In the genomic region with DNA sequence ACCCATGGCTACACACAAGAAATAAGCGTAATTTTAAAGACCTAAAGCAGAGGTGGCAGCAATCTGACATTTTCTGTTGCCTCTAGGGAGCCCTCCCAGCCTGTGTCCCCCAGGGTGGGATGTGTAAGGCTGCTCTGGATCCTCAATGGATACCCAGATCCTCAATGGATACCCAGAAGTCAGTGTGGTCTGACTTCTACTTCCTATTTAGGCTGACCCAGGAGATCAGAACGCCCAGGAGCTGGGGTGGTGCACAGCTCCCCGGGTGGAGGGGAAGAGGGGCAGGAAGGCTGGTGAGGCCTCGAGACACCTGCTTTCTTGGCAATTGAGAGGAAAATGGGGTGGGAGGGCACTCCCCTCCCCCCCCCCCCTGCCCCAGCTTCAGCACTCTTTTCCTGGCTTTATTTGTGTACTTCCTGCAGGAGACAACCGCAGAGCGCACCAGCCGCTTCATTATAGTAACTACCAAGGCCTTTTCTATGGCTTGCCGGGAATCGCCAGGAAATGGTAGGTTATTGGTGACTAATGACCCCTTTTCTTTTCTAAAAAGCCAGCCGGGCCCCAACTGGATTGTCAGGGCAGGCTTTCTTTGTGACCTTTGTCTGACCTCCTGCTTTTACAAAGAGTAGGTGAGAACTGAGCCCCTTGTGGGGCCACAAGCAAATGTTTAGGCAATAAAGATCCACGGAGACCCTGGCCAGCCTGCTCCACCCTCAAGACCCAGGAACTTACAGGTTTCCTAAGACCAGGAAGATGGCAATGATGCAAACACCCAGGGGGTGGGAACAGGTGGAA, we compare ENCODE assay signal across 22 mouse cellular contexts. TPM values are rescaled to one million over a fixed set of nuclear protein-coding genes. Genes with fewer than 3 reads are reported as not detected.
DNase-seq lines count a peak whose midpoint lies in the region; ATAC-seq and TF ChIP-seq lines count a peak whose summit lies in the region.
"Had no signal": no experiment of that assay in that cellular context is flagged by ENCODE, and none has a peak within 500 bp of the region (broad histone marks: within the 10 kb centered on the region; RNA-seq: fewer than 3 reads in every experiment).

No protein-coding gene starts in this region.

- WGBS in forebrain, embryonic 10.5 days, result 35% methylated on average over 11 of the region's 11 CpGs
- 21% methylated on average over 11 of the region's 11 CpGs for WGBS in forebrain, embryonic 11.5 days
- 42% methylated on average over 11 of the region's 11 CpGs for WGBS in lung, embryonic 14.5 days
- 33% methylated on average over 10 of the region's 11 CpGs for WGBS in hindbrain, embryonic 11.5 days
- 31% methylated on average over 11 of the region's 11 CpGs for WGBS in cerebellum, adult 2 months

- no peaks in the 10 kb centered on the region for H3K36me3 ChIP-seq in forebrain, embryonic 10.5 days (replicated peaks)
- no peaks in the 10 kb centered on the region for H3K36me3 ChIP-seq in forebrain, embryonic 11.5 days (ENCODE audit: control insufficient read depth, insufficient read depth, low read length)
- no peaks in the 10 kb centered on the region for H3K36me3 ChIP-seq in lung, embryonic 14.5 days (ENCODE audit: insufficient read depth)
- no peaks in the 10 kb centered on the region for H3K36me3 ChIP-seq in ES-Bruce4 (ENCODE audit: control insufficient read depth, insufficient read depth, low read length, poor library complexity, severe bottlenecking)
- no peaks in the 10 kb centered on the region for H3K36me3 ChIP-seq in hindbrain, embryonic 11.5 days (ENCODE audit: control insufficient read depth, insufficient read depth, low read length)
- H3K36me3 ChIP-seq: embryonic facial prominence, embryonic 13.5 days; heart, embryonic 12.5 days; hindbrain, embryonic 12.5 days had no signal

- TF ChIP-seq CTCF in lung, embryonic 14.5 days (IDR thresholded peaks at IDR 0.05; ENCODE audit: low read depth), result no peak
- TF ChIP-seq CTCF in ES-Bruce4 (IDR thresholded peaks at IDR 0.05; ENCODE audit: low read depth, low read length), result no peak
- TF ChIP-seq CTCF in cerebellum, adult 2 months (IDR thresholded peaks at IDR 0.05; ENCODE audit: borderline replicate concordance, insufficient read depth, low read depth, low read length), result no peak

- peaks cover 70% of the 10 kb centered on the region for H3K27me3 ChIP-seq in forebrain, embryonic 10.5 days (ENCODE audit: poor library complexity, severe bottlenecking)
- no peaks in the 10 kb centered on the region for H3K27me3 ChIP-seq in forebrain, embryonic 11.5 days (ENCODE audit: control insufficient read depth, insufficient read depth, low read length)
- no peaks in the 10 kb centered on the region for H3K27me3 ChIP-seq in lung, embryonic 14.5 days (ENCODE audit: insufficient read depth, low read length)
- H3K27me3 ChIP-seq in ES-Bruce4 (ENCODE audit: control insufficient read depth, insufficient read depth, low read length, poor library complexity, severe bottlenecking), result no peaks in the 10 kb centered on the region
- no peaks in the 10 kb centered on the region for H3K27me3 ChIP-seq in hindbrain, embryonic 11.5 days (ENCODE audit: control insufficient read depth, insufficient read depth, low read length)
- H3K27me3 ChIP-seq in cerebellum, adult 2 months (ENCODE audit: control insufficient read depth, insufficient read depth, low read length), result peaks cover 2% of the 10 kb centered on the region; the same call in 1 of the 2 replicates
- H3K27me3 ChIP-seq: CH12.LX; embryonic facial prominence, embryonic 13.5 days had no signal

- no peaks in the 10 kb centered on the region for H3K9me3 ChIP-seq in forebrain, embryonic 10.5 days
- H3K9me3 ChIP-seq in forebrain, embryonic 11.5 days (ENCODE audit: control insufficient read depth, low read length), result no peaks in the 10 kb centered on the region
- no peaks in the 10 kb centered on the region for H3K9me3 ChIP-seq in lung, embryonic 14.5 days (ENCODE audit: low read depth, low read length)
- H3K9me3 ChIP-seq in ES-Bruce4 (replicated peaks; ENCODE audit: control insufficient read depth, insufficient read depth, low read length, poor library complexity, severe bottlenecking), result no peaks in the 10 kb centered on the region
- no peaks in the 10 kb centered on the region for H3K9me3 ChIP-seq in hindbrain, embryonic 11.5 days (ENCODE audit: control insufficient read depth, low read length)
- H3K9me3 ChIP-seq: embryonic facial prominence, embryonic 13.5 days; heart, embryonic 12.5 days; hindbrain, embryonic 12.5 days had no signal

- TF ChIP-seq EP300 in ES-Bruce4 (IDR thresholded peaks at IDR 0.05; ENCODE audit: insufficient read depth, low read depth, low read length), result 0 out of 2 replicates have a peak, but pooled peaks have one; percentile 22

- no peak for DNase-seq in forebrain, embryonic 10.5 days (ENCODE audit: extremely low spot score, low spot score)
- no peak for DNase-seq in forebrain, embryonic 11.5 days (ENCODE audit: low spot score)
- peak; percentile 37 for DNase-seq in lung, embryonic 14.5 days
- no peak for DNase-seq in lung, postnatal 4 days
- DNase-seq in WW6 (ENCODE audit: low read depth, low spot score), result peak; percentile 71
- no peak for DNase-seq in hindbrain, embryonic 11.5 days (ENCODE audit: low spot score)
- no peak for DNase-seq in cerebellum, adult 2 months
- DNase-seq: adrenal gland, adult 8-10 months; adrenal gland, postnatal 36 days; cerebellum, adult 8-10 months; cerebellum, postnatal 14 days; gastrocnemius, postnatal 10 days; heart, adult 18-20 months had no signal

- H3K4me3 ChIP-seq in forebrain, embryonic 10.5 days, result no peak overlapping the region
- H3K4me3 ChIP-seq in forebrain, embryonic 11.5 days (ENCODE audit: low read depth, low read length), result no peak overlapping the region
- H3K4me3 ChIP-seq in lung, embryonic 14.5 days (ENCODE audit: low read depth, low read length), result no peak overlapping the region
- peak overlapping the region; percentile 16; the same call in 1 of the 2 replicates for H3K4me3 ChIP-seq in ES-Bruce4 (ENCODE audit: low read depth, low read length)
- H3K4me3 ChIP-seq in hindbrain, embryonic 11.5 days (ENCODE audit: low read depth, low read length), result no peak overlapping the region
- H3K4me3 ChIP-seq in cerebellum, adult 2 months (replicated peaks; ENCODE audit: insufficient read depth, low read depth, low read length), result no peak overlapping the region
- H3K4me3 ChIP-seq: embryonic facial prominence, embryonic 13.5 days; heart, embryonic 12.5 days; hindbrain, embryonic 12.5 days had no signal

- TF ChIP-seq POLR2A in ES-Bruce4 (IDR thresholded peaks at IDR 0.05; ENCODE audit: insufficient read depth, low read length), result no peak
- no peak for TF ChIP-seq POLR2A in cerebellum, adult 2 months (IDR thresholded peaks at IDR 0.05; ENCODE audit: borderline replicate concordance, insufficient read depth, low read length)

- H3K4me2 ChIP-seq in forebrain, embryonic 11.5 days (ENCODE audit: low read depth, low read length, severe bottlenecking), result no peak overlapping the region
- H3K4me2 ChIP-seq in lung, embryonic 14.5 days, result no peak overlapping the region
- H3K4me2 ChIP-seq in hindbrain, embryonic 11.5 days (replicated peaks; ENCODE audit: low read depth, low read length), result no peak overlapping the region
- H3K4me2 ChIP-seq: embryonic facial prominence, embryonic 13.5 days; heart, embryonic 12.5 days; hindbrain, embryonic 12.5 days had no signal

- no peak for ATAC-seq in forebrain, embryonic 11.5 days (replicated peaks; ENCODE audit: low FRiP score)
- no peak for ATAC-seq in lung, embryonic 14.5 days (ENCODE audit: insufficient read depth)
- no peak for ATAC-seq in hindbrain, embryonic 11.5 days (ENCODE audit: low FRiP score)
- ATAC-seq: forebrain, embryonic 14.5 days; hindbrain, embryonic 16.5 days; inflammation-experienced regulatory T-cells, adult 6 months; intestine, postnatal 0 days had no signal

- H3K4me1 ChIP-seq in forebrain, embryonic 10.5 days, result peaks cover 18% of the 10 kb centered on the region
- no peaks in the 10 kb centered on the region for H3K4me1 ChIP-seq in forebrain, embryonic 11.5 days (replicated peaks; ENCODE audit: control insufficient read depth, insufficient read depth, low read length)
- no peaks in the 10 kb centered on the region for H3K4me1 ChIP-seq in lung, embryonic 14.5 days (ENCODE audit: insufficient read depth)
- H3K4me1 ChIP-seq in ES-Bruce4 (ENCODE audit: control insufficient read depth, insufficient read depth, low read length), result no peaks in the 10 kb centered on the region
- no peaks in the 10 kb centered on the region for H3K4me1 ChIP-seq in hindbrain, embryonic 11.5 days (replicated peaks; ENCODE audit: control insufficient read depth, insufficient read depth, low read length)
- no peaks in the 10 kb centered on the region for H3K4me1 ChIP-seq in cerebellum, adult 2 months (ENCODE audit: control insufficient read depth, insufficient read depth, low read length)
- H3K4me1 ChIP-seq: hindbrain, embryonic 12.5 days had no signal

- peak overlapping the region; percentile 15; the same call in 1 of the 2 replicates for H3K27ac ChIP-seq in forebrain, embryonic 10.5 days
- no peak overlapping the region for H3K27ac ChIP-seq in forebrain, embryonic 11.5 days (ENCODE audit: low read depth, low read length)
- H3K27ac ChIP-seq in lung, embryonic 14.5 days (ENCODE audit: low read depth), result no peak overlapping the region
- H3K27ac ChIP-seq in ES-Bruce4 (ENCODE audit: insufficient read depth, low read length), result peak overlapping the region; percentile 86
- H3K27ac ChIP-seq in hindbrain, embryonic 11.5 days (ENCODE audit: low read depth, low read length), result no peak overlapping the region
- no peak overlapping the region for H3K27ac ChIP-seq in cerebellum, adult 2 months (ENCODE audit: insufficient read depth, low read length)
- H3K27ac ChIP-seq: embryonic facial prominence, embryonic 13.5 days; hindbrain, embryonic 12.5 days had no signal

- H3K9ac ChIP-seq in forebrain, embryonic 11.5 days (ENCODE audit: low read length), result no peak overlapping the region
- no peak overlapping the region for H3K9ac ChIP-seq in lung, embryonic 14.5 days
- H3K9ac ChIP-seq in ES-Bruce4 (ENCODE audit: low read depth, poor library complexity, severe bottlenecking), result peak overlapping the region; percentile 14; the same call in 1 of the 2 replicates
- H3K9ac ChIP-seq in hindbrain, embryonic 11.5 days (ENCODE audit: low read depth, low read length), result no peak overlapping the region
- H3K9ac ChIP-seq: embryonic facial prominence, embryonic 13.5 days; heart, embryonic 12.5 days; hindbrain, embryonic 12.5 days had no signal

RNA-seq across cellular contexts. Expression of gene Tbx3, which starts 50.2 kb away (rescaled TPM):
- 10.6 and 13.9 TPM in 2 replicates for polyA plus RNA-seq in forebrain, embryonic 10.5 days (2016; fragmentation: Nextera tagmentation; extraction: Ambion mirVana)
- polyA plus RNA-seq in forebrain, embryonic 11.5 days (2014; fragmentation: Nextera tagmentation; extraction: Ambion mirVana), result 0.88 and 2.0 TPM in 2 replicates
- 82.1 and 84.8 TPM in 2 replicates for polyA plus RNA-seq in lung, embryonic 14.5 days (2014; fragmentation: Nextera tagmentation; extraction: Ambion mirVana)
- 29.8 and 30.1 TPM in 2 replicates for polyA plus RNA-seq in ES-Bruce4 (2011; ENCODE audit: insufficient read depth, insufficient read length, low read depth, missing spikeins)
- polyA plus RNA-seq in hindbrain, embryonic 11.5 days (2014; fragmentation: Nextera tagmentation; extraction: Ambion mirVana), result 5.1 and 9.0 TPM in 2 replicates
- 1.4 and 1.6 TPM in 2 replicates for polyA plus RNA-seq in cerebellum, adult 2 months (2012; rRNA removed)

Comparison
In these comparisons a context has a peak if more than half of its experiments do, and no peak if none do; other contexts are left out.
1. DNase-seq: peak in lung, embryonic 14.5 days (single experiment) and WW6 (single experiment); none in forebrain, embryonic 10.5 days (single experiment), forebrain, embryonic 11.5 days (single experiment), lung, postnatal 4 days (0 of 2), hindbrain, embryonic 11.5 days (single experiment) and cerebellum, adult 2 months (0 of 2).
2. H3K27ac ChIP-seq: peak in forebrain, embryonic 10.5 days (single experiment) and ES-Bruce4 (single experiment); none in forebrain, embryonic 11.5 days (single experiment), lung, embryonic 14.5 days (single experiment), hindbrain, embryonic 11.5 days (single experiment) and cerebellum, adult 2 months (single experiment).